Mouse (Mus musculus): Measurements from ENCODE around the gene Galnt9.

Galnt9 gene

GRCm38 (mm10) chr5:110543951-110544690 is at the start of gene Galnt9:
Galnt9 (plus strand) TSS chr5:110544355.
- DNase-seq (ENCODE audit: low read depth, low spot score), result peak; percentile 89

GRCm38 (mm10) chr5:110494396-110494795 is 49.8 kb upstream of the Galnt9 start:
- DNase-seq (ENCODE audit: low read depth, low spot score), result no peak

- no peak for DNase-seq (ENCODE audit: low read depth, low spot score)
These were observed 49.1 kb upstream of the Galnt9 start for GRCm38 (mm10) chr5:110495051-110495450.

- DNase-seq (ENCODE audit: low read depth, low spot score), result no peak
These were observed 46.6 kb upstream of the Galnt9 start for GRCm38 (mm10) chr5:110497556-110497955.

- no peak for DNase-seq (ENCODE audit: low read depth, low spot score)
These were observed 46.1 kb upstream of the Galnt9 start for GRCm38 (mm10) chr5:110498071-110498470.

GRCm38 (mm10) chr5:110500233-110500632 is 43.9 kb upstream of the Galnt9 start:
- DNase-seq (ENCODE audit: low read depth, low spot score), result no peak

GRCm38 (mm10) chr5:110503361-110503760 is 40.8 kb upstream of the Galnt9 start:
- no peak for DNase-seq (ENCODE audit: low read depth, low spot score)

- DNase-seq (ENCODE audit: low read depth, low spot score), result no peak
These were observed 38.4 kb upstream of the Galnt9 start for GRCm38 (mm10) chr5:110505611-110506294.

- no peak for DNase-seq (ENCODE audit: low read depth, low spot score)
These were observed 37.9 kb upstream of the Galnt9 start for GRCm38 (mm10) chr5:110506295-110506616.

- DNase-seq (ENCODE audit: low read depth, low spot score), result no peak
These were observed 37.3 kb upstream of the Galnt9 start for GRCm38 (mm10) chr5:110506856-110507255.

GRCm38 (mm10) chr5:110507943-110508342 is 36.2 kb upstream of the Galnt9 start:
- DNase-seq (ENCODE audit: low read depth, low spot score), result peak; percentile 34

GRCm38 (mm10) chr5:110510357-110510756 is 33.8 kb upstream of the Galnt9 start:
- DNase-seq (ENCODE audit: low read depth, low spot score), result no peak

GRCm38 (mm10) chr5:110513791-110514190 is 30.4 kb upstream of the Galnt9 start:
- no peak for DNase-seq (ENCODE audit: low read depth, low spot score)

GRCm38 (mm10) chr5:110514694-110515093 is 29.5 kb upstream of the Galnt9 start:
- no peak for DNase-seq (ENCODE audit: low read depth, low spot score)

- DNase-seq (ENCODE audit: low read depth, low spot score), result no peak
These were observed 27.8 kb upstream of the Galnt9 start for GRCm38 (mm10) chr5:110516390-110516789.

GRCm38 (mm10) chr5:110518086-110518783 is 25.9 kb upstream of the Galnt9 start:
- DNase-seq (ENCODE audit: low read depth, low spot score), result peak; percentile 70

- DNase-seq (ENCODE audit: low read depth, low spot score), result no peak
These were observed 23.2 kb upstream of the Galnt9 start for GRCm38 (mm10) chr5:110520974-110521373.

GRCm38 (mm10) chr5:110521822-110522221 is 22.3 kb upstream of the Galnt9 start:
- DNase-seq (ENCODE audit: low read depth, low spot score), result no peak

- DNase-seq (ENCODE audit: low read depth, low spot score), result no peak
These were observed 20.9 kb upstream of the Galnt9 start for GRCm38 (mm10) chr5:110523296-110523695.

- no peak for DNase-seq (ENCODE audit: low read depth, low spot score)
These were observed 18.5 kb upstream of the Galnt9 start for GRCm38 (mm10) chr5:110525701-110526100.

GRCm38 (mm10) chr5:110526556-110526955 is 17.6 kb upstream of the Galnt9 start:
- DNase-seq (ENCODE audit: low read depth, low spot score), result no peak

GRCm38 (mm10) chr5:110531091-110531490 is 13.1 kb upstream of the Galnt9 start:
- DNase-seq (ENCODE audit: low read depth, low spot score), result no peak

- DNase-seq (ENCODE audit: low read depth, low spot score), result no peak
These were observed 9.8 kb upstream of the Galnt9 start for GRCm38 (mm10) chr5:110534402-110534801.

All from ZHBTc4 (cell line).